16 mouse cellular contexts compared by ENCODE assay signal in genomic region chr1:136527163-136527562, GRCm38 (mm10).
DNase-seq lines count a peak whose midpoint lies in the region; ATAC-seq and TF ChIP-seq lines count a peak whose summit lies in the region.
"Had no signal": no experiment of that assay in that cellular context is flagged by ENCODE, and none has a peak within 500 bp of the region (broad histone marks: within the 10 kb centered on the region; RNA-seq: fewer than 3 reads in every experiment).

No protein-coding gene starts in this region.

- H3K36me3 ChIP-seq in hindbrain, postnatal 0 days (ENCODE audit: insufficient read depth, low read length), result no peaks in the 10 kb centered on the region
- H3K36me3 ChIP-seq in hindbrain, embryonic 12.5 days, result peaks cover 16% of the 10 kb centered on the region; the same call in 1 of the 2 replicates
- 0 out of 2 replicates have a peak, but pooled peaks cover 4% of the 10 kb centered on the region for H3K36me3 ChIP-seq in midbrain, embryonic 14.5 days (ENCODE audit: control insufficient read depth, insufficient read depth, low read length)
- no peaks in the 10 kb centered on the region for H3K36me3 ChIP-seq in midbrain, embryonic 15.5 days (replicated peaks)
- peaks cover 30% of the 10 kb centered on the region for H3K36me3 ChIP-seq in intestine, postnatal 0 days (ENCODE audit: control insufficient read depth, insufficient read depth)
- H3K36me3 ChIP-seq in stomach, embryonic 15.5 days, result peaks cover 9% of the 10 kb centered on the region

- H3K27me3 ChIP-seq in hindbrain, postnatal 0 days (ENCODE audit: insufficient read depth, low read length), result no peaks in the 10 kb centered on the region
- no peaks in the 10 kb centered on the region for H3K27me3 ChIP-seq in hindbrain, embryonic 12.5 days
- H3K27me3 ChIP-seq in midbrain, embryonic 14.5 days (ENCODE audit: control insufficient read depth, insufficient read depth, low read length), result no peaks in the 10 kb centered on the region
- H3K27me3 ChIP-seq in midbrain, embryonic 15.5 days (replicated peaks), result no peaks in the 10 kb centered on the region
- H3K27me3 ChIP-seq in intestine, postnatal 0 days (replicated peaks; ENCODE audit: control insufficient read depth, insufficient read depth, low read length), result no peaks in the 10 kb centered on the region
- no peaks in the 10 kb centered on the region for H3K27me3 ChIP-seq in stomach, embryonic 15.5 days (replicated peaks)
- H3K27me3 ChIP-seq: heart, embryonic 12.5 days; limb, embryonic 13.5 days had no signal

- H3K4me3 ChIP-seq in hindbrain, postnatal 0 days (ENCODE audit: low read length), result no peak overlapping the region
- H3K4me3 ChIP-seq in hindbrain, embryonic 12.5 days, result no peak overlapping the region
- H3K4me3 ChIP-seq in midbrain, embryonic 14.5 days (replicated peaks; ENCODE audit: low read depth, low read length), result no peak overlapping the region
- no peak overlapping the region for H3K4me3 ChIP-seq in midbrain, embryonic 15.5 days
- H3K4me3 ChIP-seq in intestine, postnatal 0 days (ENCODE audit: low read depth, low read length), result no peak overlapping the region
- H3K4me3 ChIP-seq in stomach, embryonic 15.5 days (replicated peaks), result no peak overlapping the region
- H3K4me3 ChIP-seq: erythroblast, embryonic 14.5 days; heart, embryonic 12.5 days; limb, embryonic 13.5 days had no signal

- H3K4me2 ChIP-seq in hindbrain, postnatal 0 days (ENCODE audit: low read depth, low read length), result no peak overlapping the region
- H3K4me2 ChIP-seq in hindbrain, embryonic 12.5 days (replicated peaks), result no peak overlapping the region
- H3K4me2 ChIP-seq in midbrain, embryonic 14.5 days (ENCODE audit: low read length), result no peak overlapping the region
- no peak overlapping the region for H3K4me2 ChIP-seq in midbrain, embryonic 15.5 days
- no peak overlapping the region for H3K4me2 ChIP-seq in intestine, postnatal 0 days (replicated peaks; ENCODE audit: low read depth)
- no peak overlapping the region for H3K4me2 ChIP-seq in stomach, embryonic 15.5 days
- H3K4me2 ChIP-seq: heart, embryonic 12.5 days; limb, embryonic 13.5 days had no signal

- H3K27ac ChIP-seq in hindbrain, postnatal 0 days, result no peak overlapping the region
- H3K27ac ChIP-seq in hindbrain, embryonic 12.5 days, result no peak overlapping the region
- H3K27ac ChIP-seq in midbrain, embryonic 14.5 days (replicated peaks; ENCODE audit: low read depth, low read length), result no peak overlapping the region
- H3K27ac ChIP-seq in midbrain, embryonic 15.5 days, result no peak overlapping the region
- H3K27ac ChIP-seq in intestine, postnatal 0 days (ENCODE audit: low read depth, low read length), result no peak overlapping the region
- peak overlapping the region; percentile 57; the same call in 1 of the 2 replicates for H3K27ac ChIP-seq in stomach, embryonic 15.5 days
- H3K27ac ChIP-seq: limb, embryonic 13.5 days had no signal

- H3K9ac ChIP-seq in hindbrain, postnatal 0 days (replicated peaks; ENCODE audit: low read length), result no peak overlapping the region
- no peak overlapping the region for H3K9ac ChIP-seq in hindbrain, embryonic 12.5 days
- no peak overlapping the region for H3K9ac ChIP-seq in midbrain, embryonic 14.5 days (replicated peaks; ENCODE audit: low read length)
- H3K9ac ChIP-seq in midbrain, embryonic 15.5 days, result no peak overlapping the region
- no peak overlapping the region for H3K9ac ChIP-seq in intestine, postnatal 0 days (ENCODE audit: low read depth, low read length)
- H3K9ac ChIP-seq in stomach, embryonic 15.5 days, result no peak overlapping the region
- H3K9ac ChIP-seq: heart, embryonic 12.5 days; limb, embryonic 13.5 days had no signal

- H3K9me3 ChIP-seq in hindbrain, postnatal 0 days (ENCODE audit: low read length), result no peaks in the 10 kb centered on the region
- no peaks in the 10 kb centered on the region for H3K9me3 ChIP-seq in hindbrain, embryonic 12.5 days (replicated peaks)
- H3K9me3 ChIP-seq in midbrain, embryonic 14.5 days (ENCODE audit: control insufficient read depth, low read length), result no peaks in the 10 kb centered on the region
- H3K9me3 ChIP-seq in midbrain, embryonic 15.5 days, result no peaks in the 10 kb centered on the region
- no peaks in the 10 kb centered on the region for H3K9me3 ChIP-seq in intestine, postnatal 0 days (ENCODE audit: control insufficient read depth)
- H3K9me3 ChIP-seq in stomach, embryonic 15.5 days, result no peaks in the 10 kb centered on the region
- H3K9me3 ChIP-seq: heart, embryonic 12.5 days; limb, embryonic 13.5 days had no signal

- H3K4me1 ChIP-seq in hindbrain, postnatal 0 days (ENCODE audit: insufficient read depth, low read length), result no peaks in the 10 kb centered on the region
- H3K4me1 ChIP-seq in hindbrain, embryonic 12.5 days, result no peaks in the 10 kb centered on the region
- no peaks in the 10 kb centered on the region for H3K4me1 ChIP-seq in midbrain, embryonic 14.5 days (ENCODE audit: control insufficient read depth, insufficient read depth, low read length)
- no peaks in the 10 kb centered on the region for H3K4me1 ChIP-seq in midbrain, embryonic 15.5 days
- H3K4me1 ChIP-seq in intestine, postnatal 0 days (replicated peaks; ENCODE audit: control insufficient read depth, insufficient read depth, low read length), result no peaks in the 10 kb centered on the region
- H3K4me1 ChIP-seq in stomach, embryonic 15.5 days, result no peaks in the 10 kb centered on the region
- H3K4me1 ChIP-seq: heart, embryonic 12.5 days had no signal

- peak; percentile 63 for ATAC-seq in hindbrain, postnatal 0 days
- no peak for ATAC-seq in hindbrain, embryonic 12.5 days (ENCODE audit: low FRiP score)
- ATAC-seq in midbrain, embryonic 14.5 days (ENCODE audit: low FRiP score, low TSS enrichment), result no peak
- ATAC-seq in midbrain, embryonic 15.5 days (replicated peaks), result no peak
- no peak for ATAC-seq in intestine, postnatal 0 days
- ATAC-seq in stomach, embryonic 15.5 days (ENCODE audit: insufficient read depth, low FRiP score, low read depth), result no peak

- TF ChIP-seq CTCF in hindbrain, postnatal 0 days (IDR thresholded peaks at IDR 0.05; ENCODE audit: low read depth), result peak; percentile 56
- TF ChIP-seq CTCF in intestine, postnatal 0 days (IDR thresholded peaks at IDR 0.05; ENCODE audit: low read depth), result peak; percentile 35

- peak; percentile 68 for DNase-seq in hindbrain, postnatal 0 days (ENCODE audit: low spot score)
- peak; percentile 32 for DNase-seq in midbrain, embryonic 14.5 days
- no peak for DNase-seq in adrenal gland, postnatal 10 days
- DNase-seq in adrenal gland, adult 18-20 months (ENCODE audit: low spot score in 2 of 2), result no peak
- DNase-seq: cerebellum, adult 11 months; embryo, embryonic 11 days; kidney, postnatal 25 days; lung, postnatal 4 days; thymus, postnatal 4 days had no signal

- 72% methylated on average over 16 of the region's 16 CpGs for WGBS in hindbrain, postnatal 0 days
- WGBS in hindbrain, embryonic 12.5 days, result 89% methylated on average over 16 of the region's 16 CpGs
- WGBS in midbrain, embryonic 14.5 days, result 87% methylated on average over 16 of the region's 16 CpGs
- 88% methylated on average over 16 of the region's 16 CpGs for WGBS in midbrain, embryonic 15.5 days
- 85% methylated on average over 16 of the region's 16 CpGs for WGBS in intestine, postnatal 0 days
- 80% methylated on average over 16 of the region's 16 CpGs for WGBS in stomach, embryonic 15.5 days

Comparison
In these comparisons a context has a peak if more than half of its experiments do, and no peak if none do; other contexts are left out.
1. DNase-seq: peak in hindbrain, postnatal 0 days (single experiment) and midbrain, embryonic 14.5 days (single experiment); none in adrenal gland, postnatal 10 days (single experiment) and adrenal gland, adult 18-20 months (0 of 2).